Mouse (Mus musculus): ENCODE measurements at regions not wholly inside any gene's neighbourhood (a gene's known extent, or its start where the extent isn't known, plus 50 kb on each side); places are given as distances from the start of the nearest gene placed in this dataset.

DNA sequence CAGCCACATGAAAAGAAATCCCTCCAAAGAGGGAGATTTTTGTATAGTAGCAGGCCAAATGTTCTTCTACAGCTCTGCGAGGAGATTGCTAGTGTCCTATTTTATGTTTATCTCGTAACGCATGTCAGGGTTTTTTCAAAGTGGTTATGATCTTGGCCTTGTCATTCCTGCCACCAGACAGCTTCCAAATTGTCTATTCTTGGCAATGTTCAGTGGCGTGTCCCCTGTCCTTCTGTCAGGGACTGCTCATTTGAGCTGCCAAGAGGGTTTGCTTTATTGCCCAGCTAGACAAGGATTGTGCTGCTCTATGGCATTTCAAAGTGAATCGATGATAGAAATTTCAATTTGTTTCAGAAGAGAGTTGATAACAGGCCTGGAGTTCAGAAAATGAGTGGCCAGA lies 67.3 kb upstream of the Eif4g2 start:
- no peak for TF ChIP-seq CTCF (IDR thresholded peaks at IDR 0.05; ENCODE audit: insufficient read depth, low read depth, low read length)
- TF ChIP-seq POLR2A (IDR thresholded peaks at IDR 0.05; ENCODE audit: insufficient read depth, low read depth, low read length): no peak
